Mouse (Mus musculus) brain, adult 2 months (tissue): ENCODE measurements around the gene Thyn1.
A peak's percentile ranks its signal among the peaks of the same experiment; 100 is the strongest.

Experiments
- DNase-seq: peaks from one replicate; pipeline ENCODE4 v3.0.0; 2011; ENCODE audit warnings: low read depth, low spot score

The Thyn1 gene

GRCm38 (mm10) chr9:26999461-27000395, at the start of gene Thyn1, which contains the start of gene Acad8:
Thyn1 (plus strand) TSS chr9:26999710.
Acad8 (minus strand) TSS chr9:26999566.
- peak; percentile 99 for DNase-seq

- DNase-seq, result peak; percentile 63
These were observed 21.8 kb upstream of the Thyn1 start for GRCm38 (mm10) chr9:26977754-26978153.

GRCm38 (mm10) chr9:26978776-26979175, 20.7 kb upstream of the Thyn1 start:
- no peak for DNase-seq

GRCm38 (mm10) chr9:26985090-26985613, 14.4 kb upstream of the Thyn1 start:
- DNase-seq, result no peak

- DNase-seq, result no peak
These were observed 13.7 kb upstream of the Thyn1 start for GRCm38 (mm10) chr9:26985668-26986277.

- no peak for DNase-seq
These were observed 9.3 kb upstream of the Thyn1 start for GRCm38 (mm10) chr9:26990181-26990580.

- peak; percentile 68 for DNase-seq
These were observed 6.4 kb upstream of the Thyn1 start for GRCm38 (mm10) chr9:26993118-26993517.

- DNase-seq, result no peak
These were observed 5.6 kb upstream of the Thyn1 start for GRCm38 (mm10) chr9:26993900-26994299.

GRCm38 (mm10) chr9:26997062-26997461, 2.4 kb upstream of the Thyn1 start:
- no peak for DNase-seq

- DNase-seq, result no peak
These were observed 2.0 kb upstream of the Thyn1 start for GRCm38 (mm10) chr9:26997501-26997900.

- no peak for DNase-seq
These were observed 645 bp upstream of the Thyn1 start for GRCm38 (mm10) chr9:26998669-26999460.

- DNase-seq, result peak; percentile 33
These were observed 5.7 kb downstream of the Thyn1 start for GRCm38 (mm10) chr9:27005231-27005630.

GRCm38 (mm10) chr9:27005933-27006332, 6.4 kb downstream of the Thyn1 start:
- DNase-seq, result peak; percentile 83

GRCm38 (mm10) chr9:27006866-27007265, 7.4 kb downstream of the Thyn1 start:
- DNase-seq, result no peak

GRCm38 (mm10) chr9:27009231-27009630, 9.7 kb downstream of the Thyn1 start:
- no peak for DNase-seq

GRCm38 (mm10) chr9:27011572-27011971, 12.1 kb downstream of the Thyn1 start:
- no peak for DNase-seq

- no peak for DNase-seq
These were observed 19.5 kb downstream of the Thyn1 start for GRCm38 (mm10) chr9:27018961-27019360.

GRCm38 (mm10) chr9:27023681-27024080, 24.2 kb downstream of the Thyn1 start:
- DNase-seq, result no peak

GRCm38 (mm10) chr9:27026708-27027107, 27.2 kb downstream of the Thyn1 start:
- no peak for DNase-seq

- peak; percentile 89 for DNase-seq
These were observed 29.7 kb downstream of the Thyn1 start for GRCm38 (mm10) chr9:27029022-27029827.
